Mouse (Mus musculus): ENCODE results near the gene Serpina1f. TPM values are rescaled to one million over a fixed set of nuclear protein-coding genes. Genes with fewer than 3 reads are reported as not detected.

Serpina1f gene
- polyA plus RNA-seq, 1 experiment from 2014 or later = not detected

DNA sequence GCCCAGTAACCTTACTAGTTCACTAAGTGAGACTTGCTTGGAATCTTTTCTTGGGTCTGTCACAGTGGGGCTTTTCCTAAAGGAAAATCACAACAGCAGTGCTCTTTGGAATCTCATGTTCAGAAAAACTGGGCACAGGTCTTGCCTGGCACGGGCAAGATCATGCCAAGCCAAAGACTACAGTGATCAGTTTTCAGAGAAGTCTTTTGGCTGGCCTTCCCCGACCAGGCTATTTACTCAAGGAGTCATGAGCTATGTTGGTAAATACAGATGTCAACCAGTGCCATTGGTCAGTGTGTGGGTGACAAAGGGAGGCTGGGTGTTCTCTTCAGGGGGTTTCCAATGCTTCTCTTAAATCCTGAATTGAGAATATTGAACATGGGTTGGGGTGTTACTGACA lies 36.2 kb downstream of the Serpina1f start:
- no peaks in the 10 kb centered on the region for H3K9me3 ChIP-seq
- WGBS = 76% methylated on average over 2 of the region's 2 CpGs
- no peak overlapping the region for H3K9ac ChIP-seq
- H3K4me3 ChIP-seq (replicated peaks) = no peak overlapping the region
- H3K4me2 ChIP-seq = no peak overlapping the region
- no peak for ATAC-seq (ENCODE audit: insufficient read depth, low FRiP score, low read depth)
- no peaks in the 10 kb centered on the region for H3K27me3 ChIP-seq (replicated peaks)
- no peaks in the 10 kb centered on the region for H3K4me1 ChIP-seq
- no peaks in the 10 kb centered on the region for H3K36me3 ChIP-seq
- no peak overlapping the region for H3K27ac ChIP-seq

DNA sequence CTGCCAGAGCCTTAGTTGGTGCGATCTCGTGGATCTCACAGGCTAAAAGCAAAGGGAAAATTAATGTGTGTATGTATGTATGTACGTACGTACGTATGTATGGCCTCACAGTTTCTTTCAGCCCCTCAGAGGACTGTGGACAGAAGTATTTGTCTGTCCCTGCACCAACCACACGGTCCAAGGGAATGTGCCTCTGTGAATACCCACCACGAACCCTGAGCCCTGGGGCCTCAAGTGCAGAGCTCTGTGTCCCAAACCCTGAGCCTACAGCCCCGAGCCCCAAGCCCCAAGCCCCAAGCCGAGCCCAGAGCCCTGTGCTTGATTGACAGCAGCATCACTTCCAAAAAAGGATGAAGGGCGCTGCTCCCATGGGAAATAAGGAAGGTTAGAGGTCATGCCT lies 37.3 kb downstream of the Serpina1f start:
- 81% methylated on average over 10 of the region's 10 CpGs for WGBS
- H3K27me3 ChIP-seq (replicated peaks) = no peaks in the 10 kb centered on the region
- H3K4me2 ChIP-seq = no peak overlapping the region
- ATAC-seq (ENCODE audit: insufficient read depth, low FRiP score, low read depth) = no peak
- H3K4me1 ChIP-seq = no peaks in the 10 kb centered on the region
- no peak overlapping the region for H3K4me3 ChIP-seq (replicated peaks)
- H3K9ac ChIP-seq = no peak overlapping the region
- H3K36me3 ChIP-seq = no peaks in the 10 kb centered on the region
- H3K27ac ChIP-seq = no peak overlapping the region
- no peaks in the 10 kb centered on the region for H3K9me3 ChIP-seq

DNA sequence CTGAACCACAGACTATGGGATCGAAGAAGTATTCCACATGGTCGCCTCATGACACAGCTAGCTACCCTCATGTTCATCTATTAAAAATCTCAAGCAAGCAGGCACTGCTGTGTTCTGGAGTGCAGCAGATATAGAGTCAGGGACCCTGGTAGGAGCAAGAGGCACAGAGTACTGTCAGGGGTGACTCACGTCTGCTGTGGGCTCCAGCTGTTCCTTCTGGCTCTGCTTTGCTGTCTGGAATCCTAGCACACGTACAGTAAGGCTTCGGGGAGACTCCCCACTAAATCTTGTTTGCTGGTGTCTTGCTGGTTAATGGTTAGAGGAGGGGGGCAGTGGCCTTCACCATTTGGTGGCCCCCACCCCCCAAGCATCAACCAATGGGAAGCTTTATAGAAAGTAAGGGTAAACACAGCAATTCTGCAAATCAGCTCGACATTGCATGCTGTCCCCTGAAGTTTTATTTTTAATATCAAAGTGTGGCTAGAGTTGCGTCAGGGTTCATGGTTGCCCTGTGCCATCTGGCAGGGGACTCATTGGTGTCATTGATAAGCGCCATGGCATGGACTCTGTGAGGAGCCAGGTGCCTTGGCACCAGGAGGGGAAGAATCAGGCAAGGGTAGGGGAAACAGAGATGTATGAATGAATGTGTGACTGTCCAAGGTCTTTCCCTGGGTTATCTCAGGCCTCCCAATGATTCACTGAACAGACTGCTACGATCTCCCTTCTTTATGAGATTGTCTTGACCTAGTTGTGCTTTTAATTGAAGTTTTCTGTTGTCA lies 38.3 kb downstream of the Serpina1f start, which contains the start of gene Serpina6:
TSS of gene Serpina6 (minus strand) at position 365 of the 779 bp plus-strand sequence.
- Histone ChIP-seq H3K27ac (no peak within 1 kb of the TSS), H3K9me3 (no peaks in the 10 kb centered on the region), H3K27me3 (replicated peaks) (no peaks in the 10 kb centered on the region), H3K4me2 (no peak within 1 kb of the TSS; the same call in 1 of the 2 replicates), H3K9ac (no peak within 1 kb of the TSS), H3K36me3 (no peaks in the 10 kb centered on the region), H3K4me3 (replicated peaks) (no peak within 1 kb of the TSS), H3K4me1 (no peaks in the 10 kb centered on the region)
- peak; percentile 46; the same call in 1 of the 2 replicates for ATAC-seq (ENCODE audit: insufficient read depth, low FRiP score, low read depth)
- WGBS = 65% methylated on average over 9 of the region's 9 CpGs

DNA sequence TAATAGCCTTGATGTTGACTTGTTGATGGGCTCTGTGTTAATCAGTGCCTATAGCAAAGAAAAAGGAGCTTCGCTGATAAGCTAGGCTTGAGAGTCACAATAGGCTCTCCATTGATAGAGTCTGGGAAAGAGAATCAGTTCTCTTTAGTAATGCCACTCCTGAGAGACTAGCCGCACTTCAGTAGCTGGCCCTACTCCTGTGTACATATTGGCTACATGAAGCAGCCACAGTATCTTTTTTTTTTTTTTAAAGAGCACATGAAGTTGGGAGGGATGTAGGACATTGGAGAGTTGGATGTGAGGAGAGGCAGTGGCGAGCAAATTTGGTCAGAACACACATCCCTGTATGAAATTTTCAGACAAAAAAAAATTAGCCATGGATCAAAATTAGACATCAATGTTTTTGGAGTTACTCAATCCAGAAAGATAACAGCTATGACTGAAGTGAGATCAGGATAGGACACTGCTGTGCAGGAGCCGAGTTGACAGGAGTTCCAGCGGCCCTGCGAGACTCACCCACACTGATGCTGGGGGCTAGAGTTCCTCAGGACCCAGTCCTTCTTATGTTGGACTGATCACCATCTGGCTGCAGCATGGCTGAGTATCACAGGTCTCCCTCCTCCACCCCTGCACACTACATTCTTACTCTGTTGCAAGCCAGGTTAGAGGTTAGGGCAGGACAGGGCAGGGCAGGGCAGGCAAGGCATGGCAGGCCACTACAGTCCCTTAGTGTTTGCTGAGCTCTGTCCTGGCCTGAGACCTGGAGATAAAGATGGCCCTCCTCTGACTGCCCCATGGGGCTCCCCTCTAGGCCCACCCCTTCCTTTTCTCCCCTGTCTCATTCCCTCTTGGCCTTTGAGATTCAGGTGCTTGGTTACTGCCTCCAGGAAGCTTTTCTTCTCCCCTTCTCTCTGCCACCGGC lies 39.9 kb downstream of the Serpina1f start:
- WGBS = 80% methylated on average over 7 of the region's 7 CpGs
- 0 out of 2 replicates have a peak, but pooled peaks have one; percentile 21 for ATAC-seq (ENCODE audit: insufficient read depth, low FRiP score, low read depth)
- no peaks in the 10 kb centered on the region for H3K36me3 ChIP-seq

DNA sequence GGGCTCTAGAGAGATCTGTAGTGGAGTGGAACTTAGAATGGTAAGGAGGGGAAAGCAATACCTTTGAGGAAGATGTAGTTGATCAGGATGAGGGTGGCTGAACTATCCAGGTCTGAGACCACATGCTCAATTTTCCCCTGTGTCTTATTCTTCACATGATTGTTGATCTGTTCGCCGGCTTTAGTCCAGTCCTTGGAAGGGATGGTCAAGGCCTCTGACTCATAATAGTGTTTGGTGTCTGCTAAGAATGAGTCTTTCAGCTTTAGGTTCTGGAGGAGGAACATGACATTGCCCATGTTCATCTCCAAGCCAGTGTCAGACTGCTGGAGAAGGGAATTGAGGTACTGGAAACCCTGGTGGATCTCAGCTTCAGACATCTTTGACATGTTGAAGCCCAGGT lies 41.5 kb downstream of the Serpina1f start:
- no peaks in the 10 kb centered on the region for H3K9me3 ChIP-seq
- no peak overlapping the region for H3K27ac ChIP-seq
- H3K4me1 ChIP-seq = no peaks in the 10 kb centered on the region
- H3K36me3 ChIP-seq = no peaks in the 10 kb centered on the region
- 91% methylated on average over 2 of the region's 2 CpGs for WGBS
- no peak overlapping the region for H3K4me3 ChIP-seq (replicated peaks)
- ATAC-seq (ENCODE audit: insufficient read depth, low FRiP score, low read depth) = no peak
- no peak overlapping the region for H3K4me2 ChIP-seq
- no peak overlapping the region for H3K9ac ChIP-seq
- H3K27me3 ChIP-seq (replicated peaks) = no peaks in the 10 kb centered on the region

More for the DNA sequence above, 39.9 kb downstream of the Serpina1f start:
- no peak overlapping the region for H3K4me3 ChIP-seq (replicated peaks)
- H3K4me1 ChIP-seq = no peaks in the 10 kb centered on the region
- no peak overlapping the region for H3K9ac ChIP-seq
- no peak overlapping the region for H3K27ac ChIP-seq
- no peaks in the 10 kb centered on the region for H3K27me3 ChIP-seq (replicated peaks)
- no peak overlapping the region for H3K4me2 ChIP-seq
- H3K9me3 ChIP-seq = no peaks in the 10 kb centered on the region

DNA sequence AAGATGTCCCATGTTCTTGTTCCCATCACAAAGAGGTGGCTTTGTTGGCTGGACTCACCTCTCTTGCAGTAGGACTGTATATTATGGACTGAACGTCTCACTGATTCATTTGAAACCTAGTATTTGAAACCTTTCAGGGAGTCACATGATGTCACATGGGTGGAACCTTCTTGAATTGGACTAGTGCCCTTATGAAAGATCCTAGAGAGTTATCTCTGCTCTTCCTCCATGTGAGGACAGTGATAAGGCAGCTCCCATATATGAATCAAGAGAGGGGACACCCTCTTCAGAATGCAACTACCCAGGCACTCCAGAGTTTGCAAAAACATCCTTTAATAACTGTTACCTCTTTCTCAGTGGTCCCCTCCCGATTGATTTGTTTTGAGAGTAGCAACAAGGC lies 49.0 kb downstream of the Serpina1f start:
- no peak for ATAC-seq (ENCODE audit: insufficient read depth, low FRiP score, low read depth)
- 69% methylated on average over 2 of the region's 2 CpGs for WGBS
- no peak overlapping the region for H3K4me3 ChIP-seq (replicated peaks)

DNA sequence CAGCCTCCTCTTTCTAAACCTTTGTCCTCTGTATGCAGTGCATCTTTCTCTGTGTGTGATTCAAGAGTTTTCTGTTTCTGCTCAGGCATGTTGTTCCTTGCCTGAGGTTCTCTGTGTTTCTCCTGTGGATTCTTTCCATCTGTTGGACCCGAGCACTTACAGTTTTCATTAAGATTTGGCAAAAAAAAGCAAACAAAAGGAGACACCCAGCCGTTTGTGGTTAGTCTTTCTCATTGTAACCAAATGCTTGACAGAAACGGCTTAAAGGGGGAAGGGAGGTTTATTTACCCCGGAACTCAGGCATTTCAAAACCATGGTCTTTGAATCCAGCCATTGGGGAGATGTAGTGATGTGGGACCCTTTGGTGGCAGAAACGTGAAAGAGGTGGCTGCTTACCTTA lies 50.7 kb downstream of the Serpina1f start:
- no peak for ATAC-seq (ENCODE audit: insufficient read depth, low FRiP score, low read depth)
- Histone ChIP-seq H3K9ac (no peak overlapping the region), H3K4me1 (no peaks in the 10 kb centered on the region), H3K27ac (no peak overlapping the region), H3K4me2 (no peak overlapping the region), H3K4me3 (replicated peaks) (no peak overlapping the region), H3K27me3 (replicated peaks) (no peaks in the 10 kb centered on the region), H3K36me3 (no peaks in the 10 kb centered on the region), H3K9me3 (no peaks in the 10 kb centered on the region)
- WGBS = 22% methylated on average over 5 of the region's 5 CpGs

More for the DNA sequence above, 49.0 kb downstream of the Serpina1f start:
- H3K27ac ChIP-seq = no peak overlapping the region
- H3K4me2 ChIP-seq = no peak overlapping the region
- H3K36me3 ChIP-seq = no peaks in the 10 kb centered on the region
- no peak overlapping the region for H3K9ac ChIP-seq
- H3K27me3 ChIP-seq (replicated peaks) = no peaks in the 10 kb centered on the region
- H3K4me1 ChIP-seq = no peaks in the 10 kb centered on the region
- H3K9me3 ChIP-seq = no peaks in the 10 kb centered on the region

DNA sequence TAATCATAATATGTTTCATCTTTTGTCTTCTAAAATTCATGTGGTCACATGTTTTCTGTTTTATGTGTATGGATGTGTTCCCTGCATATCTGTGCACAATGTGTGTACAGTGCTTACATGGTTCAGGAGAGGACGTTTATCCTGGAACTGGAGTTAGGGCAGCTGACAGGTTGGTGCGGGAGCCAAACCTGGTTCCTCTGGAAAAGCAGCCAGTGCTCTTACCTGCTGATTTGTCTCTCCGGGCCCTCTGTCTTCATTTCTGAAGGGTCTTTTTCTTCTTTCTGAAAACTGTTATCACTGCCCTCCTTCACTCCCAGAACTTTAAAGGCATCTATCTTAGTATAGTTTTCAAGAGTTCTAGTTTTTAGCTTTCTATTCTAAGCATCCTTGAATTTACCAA lies 51.5 kb downstream of the Serpina1f start:
- Histone ChIP-seq H3K4me2 (no peak overlapping the region), H3K4me1 (no peaks in the 10 kb centered on the region), H3K36me3 (no peaks in the 10 kb centered on the region), H3K9me3 (no peaks in the 10 kb centered on the region), H3K27me3 (replicated peaks) (no peaks in the 10 kb centered on the region), H3K9ac (no peak overlapping the region), H3K4me3 (replicated peaks) (no peak overlapping the region), H3K27ac (no peak overlapping the region)
- 74% methylated on average over 3 of the region's 3 CpGs for WGBS
- no peak for ATAC-seq (ENCODE audit: insufficient read depth, low FRiP score, low read depth)

DNA sequence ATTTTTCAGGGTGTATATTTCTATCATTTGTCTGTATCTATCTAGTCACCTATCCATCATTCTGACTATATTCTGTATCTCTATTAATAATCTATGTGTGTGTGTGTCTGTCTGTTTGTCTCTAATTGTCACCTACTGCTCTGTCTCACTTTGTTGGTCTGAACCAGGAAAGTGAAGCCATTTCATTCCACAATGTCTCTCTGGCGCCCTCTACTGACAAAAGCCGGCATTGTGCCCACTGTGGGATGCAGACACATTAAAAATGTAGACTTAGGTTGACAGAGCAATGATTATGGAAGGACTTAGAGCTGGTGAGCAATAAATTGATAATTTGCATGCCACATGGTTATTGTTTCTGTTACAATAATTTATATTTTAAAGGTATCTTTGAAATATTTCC lies 52.0 kb downstream of the Serpina1f start:
- ATAC-seq (ENCODE audit: insufficient read depth, low FRiP score, low read depth) = no peak
- no peak overlapping the region for H3K27ac ChIP-seq
- H3K27me3 ChIP-seq (replicated peaks) = no peaks in the 10 kb centered on the region
- no peaks in the 10 kb centered on the region for H3K9me3 ChIP-seq
- no peak overlapping the region for H3K4me3 ChIP-seq (replicated peaks)
- H3K36me3 ChIP-seq = no peaks in the 10 kb centered on the region
- no peak overlapping the region for H3K4me2 ChIP-seq
- no peak overlapping the region for H3K9ac ChIP-seq
- no peaks in the 10 kb centered on the region for H3K4me1 ChIP-seq
- WGBS = 0% methylated on average over 2 of the region's 2 CpGs

Other genes with a start within 250 kb of the Serpina1f start
- gene Ifi27l2b, start 238.3 kb downstream of the Serpina1f start, polyA plus RNA-seq (2015; fragmentation: Nextera tagmentation; extraction: Ambion mirVana) = 7.0 and 7.8 TPM in 2 replicates
- gene Ppp4r4, start 163.2 kb downstream of the Serpina1f start, polyA plus RNA-seq (2015; fragmentation: Nextera tagmentation; extraction: Ambion mirVana) = 1.5 and 1.8 TPM in 2 replicates
- gene Serpina10, start 64.1 kb downstream of the Serpina1f start, polyA plus RNA-seq (2015; fragmentation: Nextera tagmentation; extraction: Ambion mirVana) = 2.8 and 4.6 TPM in 2 replicates
- gene Serpina6, start 38.3 kb downstream of the Serpina1f start, polyA plus RNA-seq (2015; fragmentation: Nextera tagmentation; extraction: Ambion mirVana) = 300 and 304 TPM in 2 replicates
- gene Serpina16, start 19.4 kb downstream of the Serpina1f start, polyA plus RNA-seq (2015; fragmentation: Nextera tagmentation; extraction: Ambion mirVana) = 0.71 and 1.3 TPM in 2 replicates
- 8.4 and 20.8 TPM in 2 replicates for gene Serpina1d, start 78.1 kb upstream of the Serpina1f start, polyA plus RNA-seq (2015; fragmentation: Nextera tagmentation; extraction: Ambion mirVana)
- 32.1 and 70.2 TPM in 2 replicates for gene Serpina1b, start 134.8 kb upstream of the Serpina1f start, polyA plus RNA-seq (2015; fragmentation: Nextera tagmentation; extraction: Ambion mirVana)
- 19.0 and 49.1 TPM in 2 replicates for gene Serpina1a, start 168.0 kb upstream of the Serpina1f start, polyA plus RNA-seq (2015; fragmentation: Nextera tagmentation; extraction: Ambion mirVana)
- 24.9 and 26.7 TPM in 2 replicates for gene Serpina1c, start 209.4 kb upstream of the Serpina1f start, polyA plus RNA-seq (2015; fragmentation: Nextera tagmentation; extraction: Ambion mirVana)